Mouse (Mus musculus): ENCODE data around the gene Rap1a.

- no peak for TF ChIP-seq CTCF (IDR thresholded peaks at IDR 0.05; ENCODE audit: borderline replicate concordance, control insufficient read depth, extremely low read depth, insufficient read depth, low read length, poor library complexity)
- TF ChIP-seq POLR2A (IDR thresholded peaks at IDR 0.05; ENCODE audit: control insufficient read depth, extremely low read depth, insufficient read depth, low read length, poor library complexity), result no peak
Measured at GRCm38 (mm10) chr3:105797427-105797826, 3.7 kb downstream of the Rap1a start.

Data from thymus, adult 2 months (tissue).